Mouse (Mus musculus) intestine, embryonic 15.5 days (tissue): Measurements from ENCODE around the gene Gm17727. TPM values are rescaled to one million over a fixed set of nuclear protein-coding genes. Genes with fewer than 3 reads are reported as not detected.
"Not testable (repeated sequence)": the region's sequence is repeated elsewhere in the genome, so short reads cannot be mapped to it uniquely, and the experiment has no call there.

Experiments
- ATAC-seq: fragments of 200-750 bp; cut with Nextera tagmentation; 2 replicates; pipeline ENCODE4 v1.8.0; 2017; ENCODE audit warnings: moderate TSS enrichment, moderate library complexity
- H3K27ac ChIP-seq: fragments of 300-500 bp; sonication (generic); 2 replicates; pipeline ENCODE4 v1.5.1; 2015; ENCODE audit warnings: mild to moderate bottlenecking, inconsistent platforms
- H3K27me3 ChIP-seq: fragments of 300-500 bp; sonication (generic); replicated peaks from 2 replicates; pipeline ENCODE4 v1.6.1; 2015; ENCODE audit warnings: inconsistent platforms
- H3K36me3 ChIP-seq: fragments of 300-500 bp; sonication (generic); 2 replicates; pipeline ENCODE4 v1.6.1; 2015; ENCODE audit warnings: inconsistent platforms
- H3K4me1 ChIP-seq: fragments of 300-500 bp; sonication (generic); replicated peaks from 2 replicates; pipeline ENCODE4 v1.6.1; 2015; ENCODE audit warnings: inconsistent platforms
- H3K4me2 ChIP-seq: fragments of 300-500 bp; sonication (generic); replicated peaks from 2 replicates; pipeline ENCODE4 v1.6.1; 2015; ENCODE audit warnings: mild to moderate bottlenecking, inconsistent platforms
- H3K4me3 ChIP-seq: fragments of 300-500 bp; sonication (generic); replicated peaks from 2 replicates; pipeline ENCODE4 v1.5.1; 2015; ENCODE audit warnings: inconsistent platforms
- H3K9ac ChIP-seq: fragments of 300-500 bp; sonication (generic); 2 replicates; pipeline ENCODE4 v1.6.1; 2015; ENCODE audit warnings: inconsistent platforms
- H3K9me3 ChIP-seq: fragments of 300-500 bp; sonication (generic); 2 replicates; pipeline ENCODE4 v1.6.1; 2016; ENCODE audit warnings: inconsistent platforms
- WGBS: fragments of 180-500 bp; shearing (Covaris S2); methylation state at CpG from one replicate; pipeline ENCODE4 v1.1.7; 2015; 5-methylcytosine and 5-hydroxymethylcytosine counted together
- polyA plus RNA-seq: library from polyadenylated mRNA; unstranded; fragments of >200 nt; fragmentation: Nextera tagmentation; extraction: Ambion mirVana; gene quantifications from 2 replicates; pipeline ENCODE4 v1.2.1, GENCODE M21; 2015

Gene Gm17727
- polyA plus RNA-seq = not detected in 2 replicates

DNA sequence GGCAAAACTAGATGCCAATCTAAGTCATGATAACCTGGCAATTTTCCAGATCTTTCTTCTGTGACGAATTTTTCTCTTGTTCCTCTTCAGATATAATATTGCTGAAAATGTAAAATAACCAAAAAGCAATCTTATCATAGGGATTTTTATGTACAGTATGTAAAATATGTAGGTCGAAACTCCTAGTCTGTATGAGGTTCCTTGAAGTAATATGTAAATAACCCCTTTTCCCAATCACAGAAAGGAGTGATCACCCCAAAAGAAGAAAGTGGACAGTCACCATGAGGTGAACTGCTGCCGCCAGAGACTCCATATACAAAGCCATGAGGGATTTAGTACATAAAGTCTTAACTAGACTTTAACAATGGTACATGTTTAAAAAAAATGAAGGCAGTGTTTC lies at the start of gene Gm17727:
Gene Gm17727, minus strand, starts transcription at position 101 of the 400 bp plus-strand sequence.
- 59% methylated on average over 3 of the region's 3 CpGs for WGBS

GRCm38 (mm10) chr9:35817881-35818280 lies 40.0 kb upstream of the Gm17727 start:
- not testable (repeated sequence) for H3K9me3 ChIP-seq, ATAC-seq
- 94% methylated on average over 15 of the region's 15 CpGs for WGBS

More for the DNA sequence above, at the start of gene Gm17727:
- Histone ChIP-seq H3K36me3 (no peaks in the 10 kb centered on the region), H3K4me1 (no peaks in the 10 kb centered on the region), H3K27ac (no peak within 1 kb of the TSS), H3K9ac (no peak within 1 kb of the TSS), H3K9me3 (no peaks in the 10 kb centered on the region), H3K4me3 (no peak within 1 kb of the TSS), H3K27me3 (no peaks in the 10 kb centered on the region), H3K4me2 (no peak within 1 kb of the TSS)
- no peak for ATAC-seq

DNA sequence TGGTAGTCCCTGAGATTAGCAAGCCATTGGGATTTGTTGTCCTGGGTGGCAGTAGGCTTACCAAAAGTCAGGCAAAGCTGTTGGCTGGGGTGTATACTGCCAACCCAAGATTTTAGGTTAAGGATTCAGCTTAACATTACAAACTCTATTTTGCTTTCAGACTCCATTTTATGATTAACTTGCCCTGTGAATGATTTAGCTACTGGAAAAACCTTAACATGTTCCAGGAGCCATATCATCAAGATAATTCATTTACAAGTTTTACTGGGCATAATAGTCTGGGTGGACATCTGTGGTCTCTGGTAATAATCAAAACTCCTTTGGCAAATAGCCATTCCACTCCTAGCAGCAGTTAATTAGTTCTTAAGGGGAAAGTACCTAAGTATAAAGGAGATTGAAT lies 20.2 kb upstream of the Gm17727 start:
- no peak for ATAC-seq
- Histone ChIP-seq H3K4me1 (no peaks in the 10 kb centered on the region), H3K36me3 (no peaks in the 10 kb centered on the region), H3K27me3 (no peaks in the 10 kb centered on the region), H3K9ac (no peak overlapping the region), H3K4me2 (no peak overlapping the region), H3K27ac (no peak overlapping the region), H3K4me3 (no peak overlapping the region), H3K9me3 (no peaks in the 10 kb centered on the region)

More at GRCm38 (mm10) chr9:35817881-35818280, 40.0 kb upstream of the Gm17727 start:
- not testable (repeated sequence) for H3K9ac ChIP-seq, H3K27me3 ChIP-seq, H3K4me3 ChIP-seq, H3K4me2 ChIP-seq, H3K27ac ChIP-seq, H3K4me1 ChIP-seq, H3K36me3 ChIP-seq

DNA sequence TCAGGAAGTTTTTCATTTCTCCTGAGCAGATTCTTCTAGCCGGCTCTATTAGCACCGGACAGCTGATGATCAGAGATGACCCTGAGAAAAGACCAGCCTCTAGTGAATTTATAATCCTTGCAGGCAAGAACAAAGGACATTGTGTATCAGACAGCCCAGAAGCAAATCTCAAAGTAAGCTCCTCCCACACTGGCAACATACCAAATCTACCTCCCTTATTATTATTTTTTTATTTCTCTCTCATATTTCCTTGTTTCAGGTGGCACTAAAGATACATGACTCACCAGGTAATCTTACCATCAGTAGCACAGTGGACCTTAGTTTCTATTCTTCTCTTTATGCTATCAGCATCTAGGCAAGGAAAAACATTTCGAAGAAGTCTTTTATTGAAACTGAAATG lies 12.1 kb upstream of the Gm17727 start, which contains the start of the genes Gm27235 and D730048I06Rik:
Gene Gm27235, minus strand, starts transcription at position 101 of the 400 bp plus-strand sequence.
Gene D730048I06Rik, minus strand, starts transcription at position 112 of the 400 bp plus-strand sequence.
- Histone ChIP-seq H3K4me2 (no peak within 1 kb of the TSS), H3K9ac (no peak within 1 kb of the TSS), H3K9me3 (no peaks in the 10 kb centered on the region), H3K27me3 (no peaks in the 10 kb centered on the region), H3K36me3 (no peaks in the 10 kb centered on the region), H3K4me1 (no peaks in the 10 kb centered on the region), H3K27ac (no peak within 1 kb of the TSS), H3K4me3 (no peak within 1 kb of the TSS)
- no peak for ATAC-seq
- 87% methylated on average over 3 of the region's 3 CpGs for WGBS

DNA sequence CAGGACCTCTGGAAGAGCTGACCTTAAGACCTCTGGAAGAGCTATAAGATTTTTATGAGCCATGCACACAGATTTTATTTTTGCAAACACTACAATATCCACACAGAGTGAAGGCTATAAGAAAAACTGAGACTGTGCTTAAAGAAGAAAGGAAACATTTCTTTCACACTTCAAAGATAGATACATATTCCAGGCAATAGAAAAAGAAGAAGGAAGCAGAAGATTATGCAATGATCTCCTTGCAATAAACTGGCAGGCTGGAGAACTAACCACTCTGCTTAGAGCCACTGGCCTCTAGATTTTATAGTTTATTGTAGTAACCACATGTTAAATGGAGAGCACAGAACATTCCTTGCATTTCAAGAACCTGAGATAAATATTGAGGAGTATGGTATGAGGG lies 21.1 kb downstream of the Gm17727 start:
- Histone ChIP-seq H3K27ac (no peak overlapping the region), H3K9ac (no peak overlapping the region), H3K27me3 (no peaks in the 10 kb centered on the region), H3K36me3 (no peaks in the 10 kb centered on the region), H3K4me1 (no peaks in the 10 kb centered on the region), H3K4me3 (no peak overlapping the region), H3K9me3 (no peaks in the 10 kb centered on the region), H3K4me2 (no peak overlapping the region)
- no peak for ATAC-seq

DNA sequence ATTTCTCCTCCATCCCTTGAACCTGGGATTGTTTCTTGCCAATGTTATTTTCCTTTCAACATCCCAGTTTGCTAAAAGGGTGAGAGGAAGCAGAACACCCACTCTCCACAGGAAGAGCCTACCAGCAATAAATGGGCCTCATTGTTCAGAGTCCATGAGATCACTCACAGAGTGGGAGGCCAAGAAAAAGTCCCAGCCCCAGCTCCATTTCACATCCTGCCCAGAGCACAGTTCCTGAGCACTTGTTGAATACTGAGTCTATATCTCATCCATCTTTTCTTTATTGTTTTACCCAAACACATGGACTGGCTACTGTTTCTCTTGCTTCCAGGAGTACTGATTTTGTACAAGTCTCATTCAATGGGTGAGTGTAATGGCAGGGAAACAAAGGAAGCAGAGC lies 37.2 kb downstream of the Gm17727 start, which contains the start of gene Gm17677:
Gene Gm17677, plus strand, starts transcription at position 301 of the 400 bp plus-strand sequence.
- no peak within 1 kb of the TSS for H3K9ac ChIP-seq
- no peak within 1 kb of the TSS for H3K4me3 ChIP-seq
- H3K36me3 ChIP-seq = no peaks in the 10 kb centered on the region
- no peaks in the 10 kb centered on the region for H3K4me1 ChIP-seq
- no peaks in the 10 kb centered on the region for H3K27me3 ChIP-seq
- H3K4me2 ChIP-seq = no peak within 1 kb of the TSS
- H3K9me3 ChIP-seq = no peaks in the 10 kb centered on the region
- H3K27ac ChIP-seq = no peak within 1 kb of the TSS
- no peak for ATAC-seq

Other genes starting within 250 kb of the Gm17727 start
- 1.6 and 1.7 TPM in 2 replicates for gene Ddx25, start 219.6 kb downstream of the Gm17727 start, polyA plus RNA-seq
- gene Pus3, start 219.5 kb downstream of the Gm17727 start, polyA plus RNA-seq = 18.3 and 18.9 TPM in 2 replicates
- 0.45 and 0.77 TPM in 2 replicates for gene Pate2, start 207.8 kb downstream of the Gm17727 start, polyA plus RNA-seq
- gene Hyls1, start 207.7 kb downstream of the Gm17727 start, polyA plus RNA-seq = 11.6 and 14.2 TPM in 2 replicates
- gene Pate4, start 166.2 kb downstream of the Gm17727 start, polyA plus RNA-seq = not detected in 2 replicates
- not detected in 2 replicates for gene Pate3, start 129.9 kb downstream of the Gm17727 start, polyA plus RNA-seq
- gene Pate1, start 90.7 kb downstream of the Gm17727 start, polyA plus RNA-seq = not detected in 2 replicates
- not detected in 2 replicates for gene Gm17677, start 37.1 kb downstream of the Gm17727 start, polyA plus RNA-seq
- gene Gm27235, start 12.0 kb upstream of the Gm17727 start, polyA plus RNA-seq = not detected in 2 replicates
- not detected in 2 replicates for gene D730048I06Rik, start 12.0 kb upstream of the Gm17727 start, polyA plus RNA-seq
- not detected in 2 replicates for gene 9230110F15Rik, start 66.0 kb upstream of the Gm17727 start, polyA plus RNA-seq
- gene 9230113P08Rik, start 130.3 kb upstream of the Gm17727 start, polyA plus RNA-seq = not detected in 2 replicates